18 mouse cellular contexts compared by ENCODE assay signal in the genomic region with DNA sequence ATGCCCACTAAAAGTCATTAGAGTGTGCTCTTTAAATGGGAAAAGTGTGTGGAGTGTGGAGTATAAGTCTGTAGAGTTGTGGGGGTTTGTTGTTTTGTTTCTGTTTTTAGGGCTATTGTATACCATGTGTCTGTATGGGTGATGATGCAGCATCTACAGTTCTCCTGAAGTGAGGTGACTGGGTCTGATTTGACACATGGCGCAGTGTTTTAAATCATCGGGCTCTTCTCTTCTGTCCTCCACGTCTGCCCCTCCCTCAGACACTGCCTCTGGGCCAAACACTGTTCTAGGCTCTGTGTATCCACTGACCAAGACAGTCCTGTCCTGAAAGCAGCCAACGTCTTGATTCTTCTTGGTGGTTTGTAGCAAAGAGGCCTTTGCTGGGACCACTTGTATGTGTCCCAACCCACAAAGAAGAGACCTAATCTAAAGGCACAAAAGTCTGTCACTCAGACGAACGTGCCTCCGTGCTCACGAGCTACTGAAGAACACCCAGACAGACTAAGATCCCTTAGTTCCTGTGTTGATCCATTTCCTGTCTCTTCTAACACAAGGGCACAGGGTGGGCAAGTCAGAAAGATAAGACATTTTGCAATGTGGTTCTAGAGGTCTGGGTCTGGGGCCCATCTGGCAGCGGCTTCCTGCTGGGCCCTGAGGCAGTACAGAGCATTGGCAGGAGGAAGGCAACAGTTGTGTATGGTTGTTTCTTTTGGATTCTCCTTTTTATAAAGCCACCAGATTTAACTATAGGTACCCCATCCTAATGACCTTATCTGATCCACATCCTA. TPM values are rescaled to one million over a fixed set of nuclear protein-coding genes. Genes with fewer than 3 reads are reported as not detected.
A peak's percentile ranks its signal among the peaks of the same experiment; 100 is the strongest.
DNase-seq lines count a peak whose midpoint lies in the region; ATAC-seq lines count a peak whose summit lies in the region.
"Had no signal": no experiment of that assay in that cellular context is flagged by ENCODE, and none has a peak within 500 bp of the region (broad histone marks: within the 10 kb centered on the region; RNA-seq: fewer than 3 reads in every experiment).

No protein-coding gene starts in this region.

- H3K27ac ChIP-seq in heart, embryonic 11.5 days (ENCODE audit: low read depth, low read length), result peak overlapping the region; percentile 85
- H3K27ac ChIP-seq in liver, embryonic 11.5 days (ENCODE audit: low read depth, low read length), result peak overlapping the region; percentile 68
- peak overlapping the region; percentile 88 for H3K27ac ChIP-seq in liver, embryonic 13.5 days
- H3K27ac ChIP-seq: hindbrain, embryonic 15.5 days; limb, embryonic 15.5 days; stomach, embryonic 15.5 days had no signal

- WGBS in heart, embryonic 11.5 days (ENCODE audit: insufficient replicate concordance), result 59% methylated on average over 9 of the region's 9 CpGs
- WGBS in liver, embryonic 11.5 days, result 25% methylated on average over 9 of the region's 9 CpGs
- 15% methylated on average over 9 of the region's 9 CpGs for WGBS in liver, embryonic 13.5 days (ENCODE audit: insufficient replicate concordance)

- ATAC-seq in heart, embryonic 11.5 days (replicated peaks; ENCODE audit: insufficient number of reproducible peaks, low FRiP score, low TSS enrichment), result no peak
- ATAC-seq in liver, embryonic 11.5 days (replicated peaks; ENCODE audit: low FRiP score), result peak; percentile 53
- peak; percentile 47 for ATAC-seq in liver, embryonic 13.5 days (ENCODE audit: low read depth)
- peak; percentile 67 for ATAC-seq in megakaryocyte progenitor cell, adult 5-6 weeks (replicated peaks; ENCODE audit: poor library complexity)
- ATAC-seq: forebrain, postnatal 0 days; intestine, embryonic 16.5 days; lung, postnatal 0 days had no signal

- intact Hi-C loops in gastrocnemius, postnatal 36 days (cut with DNase I), result no loop called here

- no peaks in the 10 kb centered on the region for H3K27me3 ChIP-seq in heart, embryonic 11.5 days (ENCODE audit: control insufficient read depth, insufficient read depth, low read length)
- no peaks in the 10 kb centered on the region for H3K27me3 ChIP-seq in liver, embryonic 11.5 days (replicated peaks; ENCODE audit: control insufficient read depth, insufficient read depth, low read length)
- no peaks in the 10 kb centered on the region for H3K27me3 ChIP-seq in liver, embryonic 13.5 days
- H3K27me3 ChIP-seq: CH12.LX; hindbrain, embryonic 15.5 days; limb, embryonic 15.5 days; stomach, embryonic 15.5 days had no signal

- H3K9ac ChIP-seq in heart, embryonic 11.5 days (ENCODE audit: low read depth, low read length), result 0 out of 2 replicates have a peak overlapping the region, but pooled peaks have one; percentile 12
- H3K9ac ChIP-seq in liver, embryonic 11.5 days (ENCODE audit: low read depth, low read length), result no peak overlapping the region
- no peak overlapping the region for H3K9ac ChIP-seq in liver, embryonic 13.5 days
- H3K9ac ChIP-seq: forebrain, postnatal 0 days; hindbrain, embryonic 15.5 days; limb, embryonic 15.5 days; stomach, embryonic 15.5 days had no signal

- no peaks in the 10 kb centered on the region for H3K9me3 ChIP-seq in heart, embryonic 11.5 days (replicated peaks; ENCODE audit: control insufficient read depth, low read length)
- no peaks in the 10 kb centered on the region for H3K9me3 ChIP-seq in liver, embryonic 11.5 days (ENCODE audit: control insufficient read depth, low read length)
- no peaks in the 10 kb centered on the region for H3K9me3 ChIP-seq in liver, embryonic 13.5 days (replicated peaks)
- H3K9me3 ChIP-seq: hindbrain, embryonic 15.5 days; limb, embryonic 15.5 days; stomach, embryonic 15.5 days had no signal

- no peak overlapping the region for H3K4me2 ChIP-seq in heart, embryonic 11.5 days
- peak overlapping the region; percentile 30; the same call in 1 of the 2 replicates for H3K4me2 ChIP-seq in liver, embryonic 11.5 days
- H3K4me2 ChIP-seq in liver, embryonic 13.5 days, result peak overlapping the region; percentile 41
- H3K4me2 ChIP-seq: hindbrain, embryonic 15.5 days; limb, embryonic 15.5 days; stomach, embryonic 15.5 days had no signal

- H3K4me3 ChIP-seq in heart, embryonic 11.5 days (ENCODE audit: low read depth, low read length), result no peak overlapping the region
- H3K4me3 ChIP-seq in liver, embryonic 11.5 days (ENCODE audit: low read depth, low read length), result no peak overlapping the region
- H3K4me3 ChIP-seq in liver, embryonic 13.5 days (replicated peaks), result no peak overlapping the region
- H3K4me3 ChIP-seq: hindbrain, embryonic 15.5 days; limb, embryonic 15.5 days; stomach, embryonic 15.5 days had no signal

- no peaks in the 10 kb centered on the region for H3K36me3 ChIP-seq in heart, embryonic 11.5 days (ENCODE audit: control insufficient read depth, insufficient read depth, low read length)
- H3K36me3 ChIP-seq in liver, embryonic 11.5 days (ENCODE audit: control insufficient read depth, insufficient read depth, low read length), result no peaks in the 10 kb centered on the region
- no peaks in the 10 kb centered on the region for H3K36me3 ChIP-seq in liver, embryonic 13.5 days
- H3K36me3 ChIP-seq: hindbrain, embryonic 15.5 days; limb, embryonic 15.5 days; stomach, embryonic 15.5 days had no signal

- no peak for DNase-seq in heart, postnatal 4 days
- no peak for DNase-seq in liver, embryonic 11.5 days (ENCODE audit: low spot score)
- no peak for DNase-seq in liver
- DNase-seq in liver, embryonic 13.5 days, result no peak
- DNase-seq in gastrocnemius, postnatal 36 days, result no peak
- no peak for DNase-seq in testis, postnatal 14 days (ENCODE audit: low spot score)
- DNase-seq: cerebellum, adult 18-20 months; forebrain, postnatal 0 days; kidney, postnatal 36 days; right cerebral cortex, postnatal 14 days had no signal

- H3K4me1 ChIP-seq in heart, embryonic 11.5 days (ENCODE audit: control insufficient read depth, insufficient read depth, low read length), result peaks cover 24% of the 10 kb centered on the region
- H3K4me1 ChIP-seq in liver, embryonic 11.5 days (replicated peaks; ENCODE audit: control insufficient read depth, insufficient read depth, low read length), result peaks cover 11% of the 10 kb centered on the region
- peaks cover 33% of the 10 kb centered on the region for H3K4me1 ChIP-seq in liver, embryonic 13.5 days (replicated peaks)
- H3K4me1 ChIP-seq: hindbrain, embryonic 15.5 days; limb, embryonic 15.5 days; stomach, embryonic 15.5 days had no signal

RNA-seq across cellular contexts. Expression of gene Csrp1, which starts 5.6 kb away (rescaled TPM):
- 183 and 209 TPM in 2 replicates for polyA plus RNA-seq in heart, embryonic 11.5 days (2014; fragmentation: Nextera tagmentation; extraction: Ambion mirVana)
- total RNA-seq in heart, postnatal 4 days (2021), result 100 to 1,000 TPM; 262 to 267 TPM
- 65.6 and 71.8 TPM in 2 replicates for polyA plus RNA-seq in liver, embryonic 11.5 days (2014; fragmentation: Nextera tagmentation; extraction: Ambion mirVana)
- polyA plus RNA-seq in liver, embryonic 13.5 days (2015; fragmentation: Nextera tagmentation; extraction: Ambion mirVana), result 33.8 and 36.8 TPM in 2 replicates
- total RNA-seq in megakaryocyte progenitor cell, adult 5-6 weeks (2015), result 103 and 106 TPM in 2 replicates
- 104 and 113 TPM in 2 replicates for total RNA-seq in megakaryocyte progenitor cell, adult 5-6 weeks (2017)
- total RNA-seq in gastrocnemius, postnatal 36 days (2021), result 10 to 100 TPM; 18.1 to 22.8 TPM

RNA-seq across cellular contexts. Expression of gene Phlda3, which starts 51.7 kb away (rescaled TPM):
- 61.5 and 68.1 TPM in 2 replicates for polyA plus RNA-seq in heart, embryonic 11.5 days (2014; fragmentation: Nextera tagmentation; extraction: Ambion mirVana)
- 10 to 100 TPM; 40.7 to 43.8 TPM for total RNA-seq in heart, postnatal 4 days (2021)
- 22.5 and 22.8 TPM in 2 replicates for polyA plus RNA-seq in liver, embryonic 11.5 days (2014; fragmentation: Nextera tagmentation; extraction: Ambion mirVana)
- polyA plus RNA-seq in liver, embryonic 13.5 days (2015; fragmentation: Nextera tagmentation; extraction: Ambion mirVana), result 5.7 and 7.1 TPM in 2 replicates
- 0.61 and 1.1 TPM in 2 replicates for total RNA-seq in megakaryocyte progenitor cell, adult 5-6 weeks (2015)
- total RNA-seq in megakaryocyte progenitor cell, adult 5-6 weeks (2017), result not detected in 2 replicates
- total RNA-seq in gastrocnemius, postnatal 36 days (2021), result 100 to 1,000 TPM; 108 to 122 TPM

Comparison
In these comparisons a context has a peak if more than half of its experiments do, and no peak if none do; other contexts are left out.
1. RNA of gene Csrp1, which starts 5.6 kb away (total RNA-seq): 262 to 267 TPM in heart, postnatal 4 days and 103 to 113 TPM in megakaryocyte progenitor cell, adult 5-6 weeks; 18.1 to 22.8 TPM in gastrocnemius, postnatal 36 days; every median in the first group is over 4 times any median in the second.
2. RNA of gene Phlda3, which starts 51.7 kb away (total RNA-seq): 108 to 122 TPM in gastrocnemius, postnatal 36 days and 40.7 to 43.8 TPM in heart, postnatal 4 days; 0.61 to 1.1 TPM in megakaryocyte progenitor cell, adult 5-6 weeks; every median in the first group is over 10 times any median in the second.
3. Peak in every context shown above with its lines, with median percentiles within 50 percentile points of each other: H3K27ac ChIP-seq.